Mouse (Mus musculus) spleen, adult 2 months (tissue): ENCODE measurements around the gene Ctrc. TPM values are rescaled to one million over a fixed set of nuclear protein-coding genes. Genes with fewer than 3 reads are reported as not detected.

Experiments used
- DNase-seq, 2 experiments: peaks; one replicate each; pipeline versions ENCODE4 v3.0.0 to v3.0.0-alpha.2; 2012 to 2021; ENCODE audit warnings: low spot score in 2 of 2, low read depth in 1 of 2
- H3K27ac ChIP-seq: fragments of 200-500 bp; 2 replicates; pipeline ENCODE4 v1.5.1; 2012; ENCODE audit warnings: low read length, inconsistent platforms; ENCODE audit not compliant: insufficient read depth
- H3K27me3 ChIP-seq: fragments of 200-500 bp; 2 replicates; pipeline ENCODE4 v1.6.1; 2012; ENCODE audit warnings: mild to moderate bottlenecking, moderate library complexity, low read length, inconsistent platforms; ENCODE audit not compliant: control insufficient read depth, insufficient read depth
- H3K36me3 ChIP-seq: fragments of 200-500 bp; 2 replicates; pipeline ENCODE4 v1.6.1; 2012; ENCODE audit warnings: mild to moderate bottlenecking, low read length, inconsistent platforms; ENCODE audit not compliant: control insufficient read depth, insufficient read depth
- H3K4me1 ChIP-seq: fragments of 200-500 bp; 2 replicates; pipeline ENCODE4 v1.6.1; 2011; ENCODE audit warnings: inconsistent platforms; ENCODE audit not compliant: control insufficient read depth, insufficient read depth, insufficient read length
- H3K4me3 ChIP-seq: fragments of 200-500 bp; 2 replicates; pipeline ENCODE4 v1.5.1; 2011; ENCODE audit warnings: mild to moderate bottlenecking, inconsistent platforms; ENCODE audit not compliant: insufficient read depth, insufficient read length; ENCODE audit errors: extremely low read depth
- CTCF ChIP-seq: fragments of 200-500 bp; IDR thresholded peaks from 2 replicates; pipeline ENCODE4 v1.5.1; 2011; ENCODE audit warnings: mild to moderate bottlenecking, inconsistent platforms; ENCODE audit not compliant: insufficient read depth, insufficient read length, insufficient replicate concordance; ENCODE audit errors: extremely low read depth
- POLR2A ChIP-seq: fragments of 200-500 bp; IDR thresholded peaks from 2 replicates; pipeline ENCODE4 v1.6.1; 2011; ENCODE audit warnings: low read depth, low read length, inconsistent platforms
- WGBS: fragments of 180-500 bp; shearing (Covaris S2); methylation state at CpG from one replicate; pipeline ENCODE4 v1.1.7; 2018; 5-methylcytosine and 5-hydroxymethylcytosine counted together
- polyA plus RNA-seq: library from polyadenylated mRNA; depleted of rRNA; stranded (reverse); fragments of >200 nt; gene quantifications from 2 replicates; pipeline ENCODE4 v1.2.3, GENCODE M21; 2012; rRNA removed

Ctrc gene
- polyA plus RNA-seq, 1 experiment, result 1,887 TPM

DNA sequence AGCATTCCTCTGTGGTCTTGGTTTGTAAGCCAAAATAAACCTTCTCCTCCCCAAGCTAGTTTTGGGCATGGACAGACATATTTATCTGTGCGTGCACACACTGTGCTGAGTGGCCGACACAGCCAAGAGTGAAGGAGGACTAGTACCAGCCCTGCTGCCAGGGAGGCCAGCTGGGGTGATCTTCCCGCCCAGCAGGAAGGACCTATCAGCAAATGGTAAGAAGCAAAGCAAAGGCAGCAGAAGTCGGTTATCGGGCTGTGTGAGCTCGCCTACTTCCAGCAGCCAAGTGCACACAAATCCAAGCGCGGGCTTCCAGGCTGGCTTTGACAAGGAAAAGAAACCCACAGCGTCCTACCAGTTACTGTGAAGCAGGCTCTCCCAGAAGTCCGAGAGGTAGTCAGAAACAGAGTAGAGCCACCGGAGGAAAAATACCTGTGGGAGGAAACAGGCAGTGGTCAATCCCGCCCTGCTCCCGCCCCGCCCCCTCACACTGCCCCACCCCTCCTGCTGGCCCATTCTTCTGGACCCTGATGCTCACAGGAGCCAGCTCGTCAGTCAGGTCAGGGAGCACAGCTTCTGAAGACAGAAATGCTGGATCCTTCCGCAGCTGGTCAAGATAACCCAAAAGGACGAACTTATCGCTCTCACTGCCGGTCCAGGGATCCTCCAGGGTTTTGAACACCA, 78.7 kb downstream of the Ctrc start:
- H3K4me1 ChIP-seq, result peaks cover 2% of the 10 kb centered on the region; the same call in 1 of the 2 replicates
- H3K36me3 ChIP-seq, result peaks cover 41% of the 10 kb centered on the region
- H3K27me3 ChIP-seq, result no peaks in the 10 kb centered on the region
- 75% methylated on average over 19 of the region's 19 CpGs for WGBS
- peak overlapping the region; percentile 46; the same call in 1 of the 2 replicates for H3K27ac ChIP-seq
- TF ChIP-seq CTCF (no peak), POLR2A (no peak)
- DNase-seq, result no peak
- H3K4me3 ChIP-seq, result no peak overlapping the region

DNA sequence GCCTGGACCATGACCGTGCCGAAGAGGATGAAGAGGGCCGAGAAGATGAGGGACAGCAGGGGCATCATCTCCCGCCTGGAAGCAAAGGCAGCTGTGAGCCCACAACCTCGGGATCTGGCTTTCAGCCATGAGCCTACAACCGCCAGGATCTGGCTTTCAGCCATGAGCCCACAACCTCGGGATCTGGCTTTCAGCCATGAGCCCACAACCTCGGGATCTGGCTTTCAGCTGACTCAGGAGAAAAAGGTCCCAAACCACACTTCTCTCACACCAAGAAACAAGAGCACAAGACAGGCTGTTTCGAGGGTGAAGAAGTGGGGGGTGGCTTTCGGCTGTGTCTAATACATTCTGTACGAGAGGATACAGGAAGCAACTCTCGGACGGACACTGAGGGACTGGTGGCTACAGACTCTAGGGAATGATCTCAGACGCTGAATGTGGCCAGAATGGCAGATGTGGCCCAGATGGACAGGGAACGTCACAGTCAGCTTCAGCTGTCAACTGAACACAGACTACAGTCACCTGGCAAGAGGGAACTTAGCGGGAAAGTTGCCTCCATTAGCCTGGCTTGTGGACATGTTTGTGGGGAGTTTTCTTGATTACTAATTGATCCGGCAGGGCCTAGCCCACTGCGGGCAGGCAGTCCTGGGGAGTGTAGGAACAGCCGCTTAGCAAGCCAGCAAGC, 79.3 kb downstream of the Ctrc start:
- Histone ChIP-seq H3K27ac (peak overlapping the region; percentile 46), H3K27me3 (no peaks in the 10 kb centered on the region), H3K36me3 (peaks cover 40% of the 10 kb centered on the region), H3K4me1 (peaks cover 2% of the 10 kb centered on the region; the same call in 1 of the 2 replicates), H3K4me3 (no peak overlapping the region)
- no peak for DNase-seq
- WGBS, result 70% methylated on average over 19 of the region's 19 CpGs
- no peak for TF ChIP-seq CTCF
- no peak for TF ChIP-seq POLR2A

DNA sequence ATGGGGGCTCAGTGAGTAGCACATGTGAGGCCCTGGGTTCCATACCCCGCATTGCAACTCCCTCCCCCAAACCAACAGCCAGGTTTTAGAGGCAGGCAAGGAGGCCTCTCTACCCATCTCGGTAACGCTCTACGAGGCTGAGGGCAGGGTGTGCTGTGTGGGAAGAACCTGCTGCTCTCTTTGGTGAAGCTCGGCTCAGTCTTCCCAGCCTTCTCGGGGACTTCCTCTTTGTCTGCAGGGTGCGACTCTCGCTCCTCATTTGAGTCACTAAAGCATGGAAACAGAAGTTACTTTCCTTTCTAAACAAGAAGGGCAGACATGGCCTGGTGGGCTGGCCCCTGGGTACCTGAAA, 79.9 kb downstream of the Ctrc start:
- WGBS, result 25% methylated on average over 8 of the region's 8 CpGs
- Histone ChIP-seq H3K4me3 (no peak overlapping the region), H3K36me3 (peaks cover 37% of the 10 kb centered on the region)

DNA sequence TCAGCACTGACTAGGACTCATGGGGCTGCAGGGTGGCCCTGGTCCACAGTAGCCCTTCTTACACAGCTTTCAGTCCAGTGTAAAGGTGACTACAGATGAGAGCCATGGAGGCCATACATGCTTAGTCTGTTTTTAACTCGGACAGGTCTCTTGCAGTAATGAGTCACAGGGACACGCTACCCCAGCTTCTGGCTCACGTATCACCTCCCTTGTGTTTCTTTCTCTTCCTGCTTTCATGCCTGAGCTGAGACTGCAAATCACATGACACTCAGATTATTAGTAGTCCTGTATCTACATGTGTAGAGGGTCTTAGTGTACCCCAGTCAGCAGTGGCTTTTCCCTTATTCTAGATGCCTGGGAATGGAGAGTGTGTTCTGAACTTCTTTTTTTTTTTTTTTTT, 81.2 kb downstream of the Ctrc start:
- DNase-seq, result no peak
- Histone ChIP-seq H3K27me3 (no peaks in the 10 kb centered on the region), H3K4me1 (peaks cover 2% of the 10 kb centered on the region; the same call in 1 of the 2 replicates), H3K36me3 (peaks cover 30% of the 10 kb centered on the region), H3K4me3 (no peak overlapping the region), H3K27ac (no peak overlapping the region)
- WGBS, result 67% methylated on average over 3 of the region's 3 CpGs
- TF ChIP-seq POLR2A (no peak), CTCF (no peak)

More for the DNA sequence above, 79.9 kb downstream of the Ctrc start:
- Histone ChIP-seq H3K27me3 (no peaks in the 10 kb centered on the region), H3K4me1 (peaks cover 2% of the 10 kb centered on the region; the same call in 1 of the 2 replicates), H3K27ac (peak overlapping the region; percentile 46)
- no peak for TF ChIP-seq POLR2A
- no peak for TF ChIP-seq CTCF
- peak; percentile 11 to 37 for DNase-seq

Other genes with a start within 250 kb of the Ctrc start
- 8.4 and 10.1 TPM in 2 replicates for gene Fblim1, start 240.3 kb downstream of the Ctrc start, polyA plus RNA-seq
- 0.56 and 0.86 TPM in 2 replicates for gene Tmem82, start 227.7 kb downstream of the Ctrc start, polyA plus RNA-seq
- gene Slc25a34, start 222.5 kb downstream of the Ctrc start, polyA plus RNA-seq, result 0.34 and 0.43 TPM in 2 replicates
- 48.1 and 51.6 TPM in 2 replicates for gene Plekhm2, start 181.5 kb downstream of the Ctrc start, polyA plus RNA-seq
- 4.4 and 9.2 TPM in 2 replicates for gene Rsc1a1, start 160.8 kb downstream of the Ctrc start, polyA plus RNA-seq
- 8.7 and 15.9 TPM in 2 replicates for gene Ddi2, start 122.9 kb downstream of the Ctrc start, polyA plus RNA-seq
- gene Agmat, start 99.7 kb downstream of the Ctrc start, polyA plus RNA-seq, result 0.15 and 0.18 TPM in 2 replicates
- 6.6 and 8.0 TPM in 2 replicates for gene Dnajc16, start 55.4 kb downstream of the Ctrc start, polyA plus RNA-seq
- 18.4 and 25.1 TPM in 2 replicates for gene Casp9, start 52.7 kb downstream of the Ctrc start, polyA plus RNA-seq
- 18,445 and 18,883 TPM in 2 replicates for gene Cela2a, start 20.2 kb downstream of the Ctrc start, polyA plus RNA-seq
- gene Efhd2, start 28.6 kb upstream of the Ctrc start, polyA plus RNA-seq, result 108 and 129 TPM in 2 replicates
- gene Fhad1, start 168.7 kb upstream of the Ctrc start, polyA plus RNA-seq, result 0.12 and 0.21 TPM in 2 replicates
- gene Tmem51, start 237.9 kb upstream of the Ctrc start, polyA plus RNA-seq, result 21.0 and 22.2 TPM in 2 replicates